In the genomic region with DNA sequence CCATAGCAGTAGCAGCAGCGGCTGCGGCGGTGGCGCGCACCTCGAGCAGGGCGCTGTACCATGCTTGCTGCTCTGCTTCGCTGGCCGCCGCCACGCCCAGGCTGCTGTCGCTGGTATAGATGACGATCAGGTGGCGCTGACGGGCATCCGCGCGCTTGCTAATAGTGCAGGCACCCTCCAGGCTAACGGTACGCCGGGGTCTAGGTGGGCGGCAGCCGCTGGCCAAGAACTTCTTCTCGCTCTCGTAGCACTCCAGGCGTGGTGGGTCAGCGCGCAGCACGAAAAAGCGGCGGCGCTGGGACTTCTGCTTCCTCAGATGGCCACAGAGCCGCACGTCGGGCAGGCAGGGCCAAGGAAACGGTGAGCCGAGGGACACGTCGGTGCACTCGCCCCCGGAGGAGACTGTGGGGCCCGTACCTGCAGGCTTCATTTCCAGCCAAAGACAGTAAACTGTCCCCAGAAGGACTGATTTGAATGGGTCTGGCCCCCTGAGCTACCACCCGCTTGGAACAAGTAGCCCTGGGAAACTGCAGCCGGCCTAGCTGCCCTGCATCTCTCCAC, we compare ENCODE assay signal across 8 mouse cellular contexts. TPM values are rescaled to one million over a fixed set of nuclear protein-coding genes. Genes with fewer than 3 reads are reported as not detected.
A peak's percentile ranks its signal among the peaks of the same experiment; 100 is the strongest.
DNase-seq lines count a peak whose midpoint lies in the region; ATAC-seq and TF ChIP-seq lines count a peak whose summit lies in the region.

No protein-coding gene starts in this region.

- peak overlapping the region; percentile 73 for H3K27ac ChIP-seq in gastrocnemius, adult 2 months
- H3K27ac ChIP-seq in liver, embryonic 11.5 days (ENCODE audit: low read depth, low read length): no peak overlapping the region
- no peak overlapping the region for H3K27ac ChIP-seq in neural tube, embryonic 11.5 days (ENCODE audit: low read depth, low read length)

- ATAC-seq in G1E (ENCODE audit: extremely low read depth, insufficient number of reproducible peaks, low FRiP score, poor library complexity, severe bottlenecking): no peak
- ATAC-seq in granulocyte monocyte progenitor cell, adult 5-6 weeks (replicated peaks; ENCODE audit: poor library complexity, severe bottlenecking): peak; percentile 54
- peak; percentile 51 for ATAC-seq in liver, embryonic 11.5 days (replicated peaks; ENCODE audit: low FRiP score)
- no peak for ATAC-seq in neural tube, embryonic 11.5 days (ENCODE audit: insufficient read depth, low FRiP score, low TSS enrichment)

- no peak for DNase-seq in gastrocnemius, adult 2 months
- no peak for DNase-seq in gastrocnemius, postnatal 25 days
- DNase-seq in G1E (ENCODE audit: low spot score): no peak
- DNase-seq in liver, embryonic 11.5 days (ENCODE audit: low spot score): no peak
- no peak for DNase-seq in neural tube, embryonic 11.5 days (ENCODE audit: low spot score)
- no peak for DNase-seq in left cerebral cortex, postnatal 25 days (ENCODE audit: low spot score in 2 of 2)
- no peak for DNase-seq in layer of hippocampus, adult 18-20 months (ENCODE audit: low spot score in 2 of 2)

- H3K9me3 ChIP-seq in G1E (replicated peaks): peaks cover 4% of the 10 kb centered on the region; the same call in 1 of the 2 replicates
- no peaks in the 10 kb centered on the region for H3K9me3 ChIP-seq in liver, embryonic 11.5 days (ENCODE audit: control insufficient read depth, low read length)
- no peaks in the 10 kb centered on the region for H3K9me3 ChIP-seq in neural tube, embryonic 11.5 days (ENCODE audit: control insufficient read depth, low read length)

- H3K4me3 ChIP-seq in gastrocnemius, adult 2 months: peak overlapping the region; percentile 65
- peak overlapping the region; percentile 17; the same call in 1 of the 2 replicates for H3K4me3 ChIP-seq in G1E (ENCODE audit: low read depth, low read length)
- H3K4me3 ChIP-seq in liver, embryonic 11.5 days (ENCODE audit: low read depth, low read length): peak overlapping the region; percentile 35
- peak overlapping the region; percentile 23 for H3K4me3 ChIP-seq in neural tube, embryonic 11.5 days (ENCODE audit: low read depth, low read length)

- peaks cover 83% of the 10 kb centered on the region for H3K4me1 ChIP-seq in G1E (ENCODE audit: insufficient read depth, low read depth, low read length)
- H3K4me1 ChIP-seq in liver, embryonic 11.5 days (replicated peaks; ENCODE audit: control insufficient read depth, insufficient read depth, low read length): peaks cover 34% of the 10 kb centered on the region
- H3K4me1 ChIP-seq in neural tube, embryonic 11.5 days (ENCODE audit: control insufficient read depth, insufficient read depth, low read length): no peaks in the 10 kb centered on the region

- 3% methylated on average over 43 of the region's 44 CpGs for WGBS in liver, embryonic 11.5 days
- 2% methylated on average over 44 of the region's 44 CpGs for WGBS in neural tube, embryonic 11.5 days

- peaks cover 37% of the 10 kb centered on the region for H3K36me3 ChIP-seq in G1E (replicated peaks)
- peaks cover 9% of the 10 kb centered on the region for H3K36me3 ChIP-seq in liver, embryonic 11.5 days (ENCODE audit: control insufficient read depth, insufficient read depth, low read length)
- peaks cover 6% of the 10 kb centered on the region for H3K36me3 ChIP-seq in neural tube, embryonic 11.5 days (ENCODE audit: control insufficient read depth, insufficient read depth, low read length)

- peak overlapping the region; percentile 62 for H3K4me2 ChIP-seq in liver, embryonic 11.5 days
- peak overlapping the region; percentile 35 for H3K4me2 ChIP-seq in neural tube, embryonic 11.5 days (ENCODE audit: low read depth)

- H3K27me3 ChIP-seq in G1E (ENCODE audit: insufficient read depth, low read length): peaks cover 3% of the 10 kb centered on the region; the same call in 1 of the 2 replicates
- H3K27me3 ChIP-seq in liver, embryonic 11.5 days (replicated peaks; ENCODE audit: control insufficient read depth, insufficient read depth, low read length): peaks cover 17% of the 10 kb centered on the region
- peaks cover 28% of the 10 kb centered on the region for H3K27me3 ChIP-seq in neural tube, embryonic 11.5 days (ENCODE audit: control insufficient read depth, insufficient read depth, low read length)

- no peak for TF ChIP-seq CTCF in gastrocnemius, adult 2 months (IDR thresholded peaks at IDR 0.05)
- no peak for TF ChIP-seq CTCF in G1E (IDR thresholded peaks at IDR 0.05; ENCODE audit: low read depth, low read length)

- intact Hi-C loops in gastrocnemius, adult 2 months (cut with DNase I): no loop called here
- intact Hi-C loops in left cerebral cortex, postnatal 25 days (cut with DNase I): loop anchor here (5.0 kb wide), 1 partner anchor 133 kb away; no protein-coding TSS in a partner anchor

- no peak overlapping the region for H3K9ac ChIP-seq in liver, embryonic 11.5 days (ENCODE audit: low read depth, low read length)
- H3K9ac ChIP-seq in neural tube, embryonic 11.5 days (ENCODE audit: low read length): no peak overlapping the region

RNA-seq across cellular contexts. Expression of a gene that starts 0.3 kb away (rescaled TPM):
- under 1 TPM; 0.26 to 0.78 TPM for total RNA-seq in gastrocnemius, adult 2 months (2021)
- total RNA-seq in gastrocnemius, postnatal 25 days (2021): 1 to 10 TPM in 1 of 2 experiments, under 1 TPM in 1; 0.36 to 1.5 TPM
- not detected in 2 replicates for total RNA-seq in G1E (2014; fragmentation: Nextera tagmentation)
- 0.11 and 0.12 TPM in 2 replicates for total RNA-seq in G1E (2017)
- not detected in 2 replicates for polyA plus RNA-seq in G1E (2012)
- not detected in 2 replicates for total RNA-seq in granulocyte monocyte progenitor cell, adult 5-6 weeks (2014; fragmentation: Nextera tagmentation)
- total RNA-seq in granulocyte monocyte progenitor cell, adult 5-6 weeks (2017): not detected in 2 replicates
- polyA plus RNA-seq in liver, embryonic 11.5 days (2014; fragmentation: Nextera tagmentation; extraction: Ambion mirVana): 0.12 and 0.49 TPM in 2 replicates
- 0.12 and 0.24 TPM in 2 replicates for polyA plus RNA-seq in neural tube, embryonic 11.5 days (2014; fragmentation: Nextera tagmentation; extraction: Ambion mirVana)
- under 1 TPM in 1 of 2 experiments, not detected in 1; 0.32 TPM for total RNA-seq in left cerebral cortex, postnatal 25 days (2021)
- under 1 TPM; 0.30 to 0.53 TPM for total RNA-seq in layer of hippocampus, adult 18-20 months (2021)

RNA-seq across cellular contexts. Expression of a gene that starts 4.0 kb away (rescaled TPM):
- 1 to 10 TPM; 1.6 to 4.2 TPM for total RNA-seq in gastrocnemius, adult 2 months (2021)
- 1 to 10 TPM; 1.8 to 2.7 TPM for total RNA-seq in gastrocnemius, postnatal 25 days (2021)
- 39.2 and 56.5 TPM in 2 replicates for total RNA-seq in G1E (2014; fragmentation: Nextera tagmentation)
- total RNA-seq in G1E (2017): 7.9 and 10.5 TPM in 2 replicates
- polyA plus RNA-seq in G1E (2012): 41.8 and 58.3 TPM in 2 replicates
- total RNA-seq in granulocyte monocyte progenitor cell, adult 5-6 weeks (2014; fragmentation: Nextera tagmentation): 32.1 and 55.2 TPM in 2 replicates
- 9.7 and 20.8 TPM in 2 replicates for total RNA-seq in granulocyte monocyte progenitor cell, adult 5-6 weeks (2017)
- 7.1 and 11.9 TPM in 2 replicates for polyA plus RNA-seq in liver, embryonic 11.5 days (2014; fragmentation: Nextera tagmentation; extraction: Ambion mirVana)
- polyA plus RNA-seq in neural tube, embryonic 11.5 days (2014; fragmentation: Nextera tagmentation; extraction: Ambion mirVana): 5.6 and 6.0 TPM in 2 replicates
- total RNA-seq in left cerebral cortex, postnatal 25 days (2021): 1 to 10 TPM; 2.3 to 4.7 TPM
- total RNA-seq in layer of hippocampus, adult 18-20 months (2021): 1 to 10 TPM; 8.2 to 9.5 TPM

RNA-seq across cellular contexts. Expression of a gene that starts 16.2 kb away (rescaled TPM):
- total RNA-seq in gastrocnemius, adult 2 months (2021): 1 to 10 TPM; 2.9 to 3.3 TPM
- 1 to 10 TPM; 2.9 to 3.9 TPM for total RNA-seq in gastrocnemius, postnatal 25 days (2021)
- total RNA-seq in G1E (2014; fragmentation: Nextera tagmentation): 27.2 and 44.5 TPM in 2 replicates
- 9.5 and 11.4 TPM in 2 replicates for total RNA-seq in G1E (2017)
- polyA plus RNA-seq in G1E (2012): 11.0 and 14.5 TPM in 2 replicates
- total RNA-seq in granulocyte monocyte progenitor cell, adult 5-6 weeks (2014; fragmentation: Nextera tagmentation): 13.2 and 16.4 TPM in 2 replicates
- total RNA-seq in granulocyte monocyte progenitor cell, adult 5-6 weeks (2017): 0.62 and 3.6 TPM in 2 replicates
- 11.6 and 13.2 TPM in 2 replicates for polyA plus RNA-seq in liver, embryonic 11.5 days (2014; fragmentation: Nextera tagmentation; extraction: Ambion mirVana)
- 6.7 and 8.2 TPM in 2 replicates for polyA plus RNA-seq in neural tube, embryonic 11.5 days (2014; fragmentation: Nextera tagmentation; extraction: Ambion mirVana)
- total RNA-seq in left cerebral cortex, postnatal 25 days (2021): 10 to 100 TPM in 1 of 2 experiments, 1 to 10 TPM in 1; 9.2 to 11.8 TPM
- total RNA-seq in layer of hippocampus, adult 18-20 months (2021): 10 to 100 TPM; 13.5 to 21.4 TPM

RNA-seq across cellular contexts. Expression of a gene that starts 16.2 kb away (rescaled TPM):
- 10 to 100 TPM; 15.6 to 17.1 TPM for total RNA-seq in gastrocnemius, adult 2 months (2021)
- 10 to 100 TPM; 13.9 to 15.4 TPM for total RNA-seq in gastrocnemius, postnatal 25 days (2021)
- total RNA-seq in G1E (2014; fragmentation: Nextera tagmentation) (92.8 and 98.9 TPM in 2 replicates), G1E (2017) (20.6 and 23.3 TPM in 2 replicates)
- polyA plus RNA-seq in G1E (2012): 192 and 269 TPM in 2 replicates
- total RNA-seq in granulocyte monocyte progenitor cell, adult 5-6 weeks (2014; fragmentation: Nextera tagmentation): 57.4 and 73.0 TPM in 2 replicates
- total RNA-seq in granulocyte monocyte progenitor cell, adult 5-6 weeks (2017): 34.6 and 42.2 TPM in 2 replicates
- 46.6 and 54.5 TPM in 2 replicates for polyA plus RNA-seq in liver, embryonic 11.5 days (2014; fragmentation: Nextera tagmentation; extraction: Ambion mirVana)
- polyA plus RNA-seq in neural tube, embryonic 11.5 days (2014; fragmentation: Nextera tagmentation; extraction: Ambion mirVana): 31.6 and 39.0 TPM in 2 replicates
- 10 to 100 TPM; 12.2 to 13.5 TPM for total RNA-seq in left cerebral cortex, postnatal 25 days (2021)
- 10 to 100 TPM; 18.9 to 24.2 TPM for total RNA-seq in layer of hippocampus, adult 18-20 months (2021)

RNA-seq across cellular contexts. Expression of a gene that starts 16.4 kb away (rescaled TPM):
- total RNA-seq in gastrocnemius, adult 2 months (2021): under 1 TPM; 0.15 to 0.28 TPM
- under 1 TPM; 0.16 to 0.18 TPM for total RNA-seq in gastrocnemius, postnatal 25 days (2021)
- total RNA-seq in G1E (2014; fragmentation: Nextera tagmentation): not detected in 2 replicates
- 0.06 and 0.11 TPM in 2 replicates for total RNA-seq in G1E (2017)
- 0.05 and 0.06 TPM in 2 replicates for polyA plus RNA-seq in G1E (2012)
- total RNA-seq in granulocyte monocyte progenitor cell, adult 5-6 weeks (2014; fragmentation: Nextera tagmentation): not detected in 2 replicates
- total RNA-seq in granulocyte monocyte progenitor cell, adult 5-6 weeks (2017): not detected in 2 replicates
- 0.18 TPM in 1 of 2 replicates, not detected in the other for polyA plus RNA-seq in liver, embryonic 11.5 days (2014; fragmentation: Nextera tagmentation; extraction: Ambion mirVana)
- 0.21 TPM in 1 of 2 replicates, not detected in the other for polyA plus RNA-seq in neural tube, embryonic 11.5 days (2014; fragmentation: Nextera tagmentation; extraction: Ambion mirVana)
- total RNA-seq in left cerebral cortex, postnatal 25 days (2021): under 1 TPM; 0.18 to 0.21 TPM
- total RNA-seq in layer of hippocampus, adult 18-20 months (2021): under 1 TPM; 0.20 to 0.47 TPM

Comparison
In these comparisons a context has a peak if more than half of its experiments do, and no peak if none do; other contexts are left out.
1. ATAC-seq: peak in granulocyte monocyte progenitor cell, adult 5-6 weeks (single experiment) and liver, embryonic 11.5 days (single experiment); none in G1E (single experiment) and neural tube, embryonic 11.5 days (single experiment).
2. Peak in every context shown above with its lines, with median percentiles within 50 percentile points of each other: H3K4me3 ChIP-seq.